Comparison of ENCODE assay signal across 8 mouse cellular contexts in genomic region chr13:43480595-43480956, GRCm38 (mm10). TPM values are rescaled to one million over a fixed set of nuclear protein-coding genes. Genes with fewer than 3 reads are reported as not detected.
DNase-seq lines count a peak whose midpoint lies in the region; ATAC-seq and TF ChIP-seq lines count a peak whose summit lies in the region.

No protein-coding gene starts in this region.

- DNase-seq in gastrocnemius, adult 2 months: no peak
- no peak for DNase-seq in gastrocnemius, postnatal 4 days (ENCODE audit: low spot score in 2 of 2)
- no peak for DNase-seq in testis, postnatal 10 days (ENCODE audit: low spot score)
- DNase-seq in liver, embryonic 11.5 days (ENCODE audit: low spot score): no peak
- DNase-seq in stomach, postnatal 0 days (ENCODE audit: low spot score): no peak
- no peak for DNase-seq in embryo, embryonic 10 days (ENCODE audit: low spot score)
- DNase-seq in cerebellum, adult 8-10 months: no peak

- no peak for TF ChIP-seq EP300 in stomach, postnatal 0 days (optimal IDR thresholded peaks at IDR 0.05)

- ATAC-seq in liver, embryonic 11.5 days (replicated peaks; ENCODE audit: low FRiP score): peak; percentile 4; the same call in 1 of the 2 replicates
- peak; percentile 18; the same call in 1 of the 2 replicates for ATAC-seq in stomach, postnatal 0 days (ENCODE audit: low FRiP score, low TSS enrichment)

- H3K36me3 ChIP-seq in testis, adult 2 months (ENCODE audit: control insufficient read depth, insufficient read depth, low read length): no peaks in the 10 kb centered on the region; the same call in 1 of the 2 replicates
- H3K36me3 ChIP-seq in liver, embryonic 11.5 days (ENCODE audit: control insufficient read depth, insufficient read depth, low read length): no peaks in the 10 kb centered on the region
- no peaks in the 10 kb centered on the region for H3K36me3 ChIP-seq in stomach, postnatal 0 days (ENCODE audit: control insufficient read depth, insufficient read depth, low read length)

- H3K27ac ChIP-seq in gastrocnemius, adult 2 months: peak overlapping the region; percentile 98
- peak overlapping the region; percentile 89 for H3K27ac ChIP-seq in testis, adult 2 months (ENCODE audit: control insufficient read depth, insufficient read depth, low read depth, low read length)
- peak overlapping the region; percentile 97 for H3K27ac ChIP-seq in liver, embryonic 11.5 days (ENCODE audit: low read depth, low read length)
- H3K27ac ChIP-seq in stomach, postnatal 0 days (replicated peaks): peak overlapping the region; percentile 100

- 0% methylated on average over 34 of the region's 67 CpGs for WGBS in liver, embryonic 11.5 days
- 0% methylated on average over 21 of the region's 67 CpGs for WGBS in stomach, postnatal 0 days

- TF ChIP-seq CTCF in gastrocnemius, adult 2 months (IDR thresholded peaks at IDR 0.05): no peak
- no peak for TF ChIP-seq CTCF in testis, adult 2 months (IDR thresholded peaks at IDR 0.05; ENCODE audit: control insufficient read depth, insufficient read depth, insufficient replicate concordance, low read depth, low read length)
- TF ChIP-seq CTCF in stomach, postnatal 0 days (IDR thresholded peaks at IDR 0.05; ENCODE audit: low read depth): no peak

- H3K9ac ChIP-seq in liver, embryonic 11.5 days (ENCODE audit: low read depth, low read length): peak overlapping the region; percentile 89
- H3K9ac ChIP-seq in stomach, postnatal 0 days (ENCODE audit: low read length): peak overlapping the region; percentile 99

- TF ChIP-seq POLR2A in testis, adult 2 months (IDR thresholded peaks at IDR 0.05; ENCODE audit: control insufficient read depth, low read depth, low read length): no peak

- H3K4me1 ChIP-seq in testis, adult 2 months (ENCODE audit: control insufficient read depth, insufficient read depth, low read length): peaks cover 3% of the 10 kb centered on the region; the same call in 1 of the 2 replicates
- H3K4me1 ChIP-seq in liver, embryonic 11.5 days (replicated peaks; ENCODE audit: control insufficient read depth, insufficient read depth, low read length): peaks cover 18% of the 10 kb centered on the region
- no peaks in the 10 kb centered on the region for H3K4me1 ChIP-seq in stomach, postnatal 0 days (replicated peaks; ENCODE audit: control insufficient read depth, insufficient read depth)

- no peaks in the 10 kb centered on the region for H3K27me3 ChIP-seq in testis, adult 2 months (ENCODE audit: control insufficient read depth, insufficient read depth, low read length)
- H3K27me3 ChIP-seq in liver, embryonic 11.5 days (replicated peaks; ENCODE audit: control insufficient read depth, insufficient read depth, low read length): no peaks in the 10 kb centered on the region
- no peaks in the 10 kb centered on the region for H3K27me3 ChIP-seq in stomach, postnatal 0 days (ENCODE audit: control insufficient read depth, insufficient read depth, low read length)

- no peaks in the 10 kb centered on the region for H3K9me3 ChIP-seq in liver, embryonic 11.5 days (ENCODE audit: control insufficient read depth, low read length)
- H3K9me3 ChIP-seq in stomach, postnatal 0 days (ENCODE audit: control insufficient read depth, low read length): no peaks in the 10 kb centered on the region

- intact Hi-C loops in gastrocnemius, adult 2 months (cut with DNase I): loop anchor here (5.0 to 10.0 kb wide), 5 partner anchors 42 to 306 kb away; partner anchors contain the start of genes Mcur1, Nol7 and Tbc1d7

- peak overlapping the region; percentile 83 for H3K4me2 ChIP-seq in liver, embryonic 11.5 days
- H3K4me2 ChIP-seq in stomach, postnatal 0 days (replicated peaks; ENCODE audit: low read depth): peak overlapping the region; percentile 74

- H3K4me3 ChIP-seq in gastrocnemius, adult 2 months: peak overlapping the region; percentile 97
- peak overlapping the region; percentile 98 for H3K4me3 ChIP-seq in testis, adult 2 months (ENCODE audit: control insufficient read depth, low read depth, low read length)
- peak overlapping the region; percentile 94 for H3K4me3 ChIP-seq in liver, embryonic 11.5 days (ENCODE audit: low read depth, low read length)
- H3K4me3 ChIP-seq in stomach, postnatal 0 days (ENCODE audit: low read depth, low read length): peak overlapping the region; percentile 92

RNA-seq across cellular contexts. Expression of gene Ranbp9, which starts 0.5 kb away (rescaled TPM):
- total RNA-seq in gastrocnemius, adult 2 months (2021): 10 to 100 TPM; 48.6 to 51.2 TPM
- total RNA-seq in gastrocnemius, postnatal 4 days (2021): 10 to 100 TPM; 46.3 to 54.3 TPM
- polyA plus RNA-seq in testis, adult 2 months (2012; rRNA removed): 141 and 164 TPM in 2 replicates
- polyA plus RNA-seq in liver, embryonic 11.5 days (2014; fragmentation: Nextera tagmentation; extraction: Ambion mirVana): 6.3 and 7.1 TPM in 2 replicates
- 7.1 and 7.9 TPM in 2 replicates for polyA plus RNA-seq in stomach, postnatal 0 days (2015; fragmentation: Nextera tagmentation; extraction: Ambion mirVana)

Comparison
In these comparisons a context has a peak if more than half of its experiments do, and no peak if none do; other contexts are left out.
1. RNA of gene Ranbp9, which starts 0.5 kb away (polyA plus RNA-seq): 141 to 164 TPM in testis, adult 2 months; 7.1 to 7.9 TPM in stomach, postnatal 0 days and 6.3 to 7.1 TPM in liver, embryonic 11.5 days; every median in the first group is over 10 times any median in the second.
2. Peak in every context shown above with its lines, with median percentiles within 50 percentile points of each other: H3K27ac ChIP-seq and H3K4me3 ChIP-seq.